Mouse (Mus musculus): ENCODE results near the gene Nfic. TPM values are rescaled to one million over a fixed set of nuclear protein-coding genes. Genes with fewer than 3 reads are reported as not detected.

The Nfic gene
- polyA plus RNA-seq, 1 experiment from 2014 or later = 92.0 TPM

GRCm38 (mm10) chr10:81486496-81486895 is 31.1 kb upstream of the Nfic start:
- H3K27me3 ChIP-seq (ENCODE audit: insufficient read depth, low read length) = peaks cover 11% of the 10 kb centered on the region
- no peak overlapping the region for H3K9ac ChIP-seq (replicated peaks; ENCODE audit: low read length)
- no peak overlapping the region for H3K27ac ChIP-seq (ENCODE audit: low read length)
- WGBS = 89% methylated on average over 10 of the region's 10 CpGs
- H3K36me3 ChIP-seq (ENCODE audit: insufficient read depth, low read length) = peaks cover 51% of the 10 kb centered on the region
- H3K4me1 ChIP-seq (ENCODE audit: insufficient read depth, low read length) = peaks cover 5% of the 10 kb centered on the region; the same call in 1 of the 2 replicates
- ATAC-seq (ENCODE audit: low FRiP score, low TSS enrichment) = no peak
- H3K9me3 ChIP-seq (ENCODE audit: low read length) = no peaks in the 10 kb centered on the region; the same call in 1 of the 2 replicates
- no peak overlapping the region for H3K4me3 ChIP-seq (ENCODE audit: low read length)
- H3K4me2 ChIP-seq (replicated peaks; ENCODE audit: low read depth, low read length) = no peak overlapping the region

DNA sequence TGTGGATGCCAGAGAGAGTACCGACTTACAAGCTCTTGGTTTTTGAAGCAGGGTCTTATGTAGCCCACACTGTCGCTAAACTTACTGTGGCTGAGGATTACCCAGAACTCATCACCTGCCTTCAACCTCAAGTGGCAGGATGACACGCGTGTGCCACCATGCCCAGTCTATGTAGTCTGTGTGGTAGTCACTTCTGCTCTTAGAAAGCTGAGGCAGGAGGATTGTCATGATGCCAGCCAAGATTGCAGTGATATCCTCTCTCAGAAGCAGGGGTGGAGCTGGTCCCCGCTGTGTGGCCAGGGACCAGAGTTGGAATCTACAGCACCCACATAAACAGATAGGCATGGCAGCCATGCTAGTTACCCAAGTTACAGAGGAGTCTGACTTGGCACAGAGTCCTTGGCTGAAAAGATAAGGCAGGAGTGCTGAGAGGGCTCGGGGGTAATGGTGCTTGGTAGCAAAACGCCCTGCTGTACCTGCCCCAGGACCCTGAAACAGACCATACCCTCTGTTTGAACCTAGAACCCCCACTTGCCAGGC is 30.1 kb upstream of the Nfic start:
- Histone ChIP-seq H3K4me2 (replicated peaks; ENCODE audit: low read depth, low read length) (no peak overlapping the region), H3K4me1 (ENCODE audit: insufficient read depth, low read length) (peaks cover 5% of the 10 kb centered on the region; the same call in 1 of the 2 replicates), H3K9ac (replicated peaks; ENCODE audit: low read length) (no peak overlapping the region), H3K27ac (ENCODE audit: low read length) (no peak overlapping the region), H3K4me3 (ENCODE audit: low read length) (no peak overlapping the region), H3K9me3 (ENCODE audit: low read length) (no peaks in the 10 kb centered on the region; the same call in 1 of the 2 replicates), H3K27me3 (ENCODE audit: insufficient read depth, low read length) (peaks cover 20% of the 10 kb centered on the region), H3K36me3 (ENCODE audit: insufficient read depth, low read length) (peaks cover 41% of the 10 kb centered on the region)
- 70% methylated on average over 7 of the region's 7 CpGs for WGBS
- no peak for ATAC-seq (ENCODE audit: low FRiP score, low TSS enrichment)

DNA sequence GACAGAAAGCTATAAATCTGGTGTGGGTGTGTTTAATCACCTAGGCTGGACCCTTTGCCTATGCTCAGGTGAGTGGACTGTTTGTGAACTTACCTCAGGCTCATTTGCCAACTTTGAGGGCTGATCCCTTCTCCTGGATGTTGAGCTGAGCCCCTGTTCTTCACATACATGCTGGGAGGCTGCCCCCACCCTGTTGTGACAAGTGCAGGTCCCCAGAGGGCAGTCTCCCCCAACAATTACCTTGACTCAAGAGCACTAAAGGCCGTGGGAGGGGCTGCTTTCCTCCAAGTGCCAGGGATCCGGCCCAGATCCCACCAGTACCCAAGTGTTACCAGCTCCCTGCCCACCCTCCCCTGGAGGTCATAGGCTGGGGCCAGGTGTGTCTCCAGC is 29.6 kb upstream of the Nfic start:
- Histone ChIP-seq H3K9me3 (ENCODE audit: low read length) (no peaks in the 10 kb centered on the region; the same call in 1 of the 2 replicates), H3K36me3 (ENCODE audit: insufficient read depth, low read length) (peaks cover 36% of the 10 kb centered on the region), H3K9ac (replicated peaks; ENCODE audit: low read length) (no peak overlapping the region), H3K4me2 (replicated peaks; ENCODE audit: low read depth, low read length) (no peak overlapping the region), H3K27me3 (ENCODE audit: insufficient read depth, low read length) (peaks cover 20% of the 10 kb centered on the region), H3K27ac (ENCODE audit: low read length) (no peak overlapping the region), H3K4me3 (ENCODE audit: low read length) (no peak overlapping the region), H3K4me1 (ENCODE audit: insufficient read depth, low read length) (peaks cover 5% of the 10 kb centered on the region; the same call in 1 of the 2 replicates)
- ATAC-seq (ENCODE audit: low FRiP score, low TSS enrichment) = no peak
- 15% methylated on average over 2 of the region's 2 CpGs for WGBS

DNA sequence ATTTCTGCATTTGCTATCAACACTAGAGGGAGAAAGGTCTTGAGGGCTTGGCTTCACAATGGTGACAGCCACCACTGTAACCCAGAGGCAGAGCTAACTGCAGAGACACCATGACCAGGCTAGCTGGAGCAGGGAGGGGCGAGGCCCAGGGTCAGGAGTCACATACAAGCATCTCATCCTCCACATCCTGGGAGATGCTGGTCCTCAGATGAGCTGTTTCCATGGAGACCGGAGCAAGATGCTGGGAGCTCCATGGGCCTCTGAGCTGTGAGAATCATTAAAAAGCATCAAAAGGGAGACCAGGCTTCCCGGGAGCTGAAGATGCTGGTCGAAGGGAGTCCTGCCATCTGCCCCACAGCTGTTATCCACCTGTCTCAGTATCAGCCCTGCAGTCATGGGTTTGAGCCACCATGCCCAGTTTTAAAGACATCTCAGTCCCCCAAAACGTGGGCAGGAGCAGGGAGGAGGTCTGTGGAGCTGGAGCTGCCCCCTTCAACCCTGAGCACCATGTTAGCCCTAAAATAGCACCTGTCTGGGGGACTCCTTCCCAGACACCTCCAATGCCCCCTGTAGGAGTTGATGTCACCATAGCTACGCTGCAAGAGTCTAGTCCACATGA is 29.1 kb upstream of the Nfic start:
- H3K27me3 ChIP-seq (ENCODE audit: insufficient read depth, low read length) = peaks cover 22% of the 10 kb centered on the region
- WGBS = 61% methylated on average over 6 of the region's 6 CpGs

GRCm38 (mm10) chr10:81483983-81484382 is 28.5 kb upstream of the Nfic start:
- WGBS = 15% methylated on average over 9 of the region's 9 CpGs
- no peak for ATAC-seq (ENCODE audit: low FRiP score, low TSS enrichment)
- no peak overlapping the region for H3K27ac ChIP-seq (ENCODE audit: low read length)
- H3K36me3 ChIP-seq (ENCODE audit: insufficient read depth, low read length) = peaks cover 27% of the 10 kb centered on the region
- H3K9me3 ChIP-seq (ENCODE audit: low read length) = no peaks in the 10 kb centered on the region; the same call in 1 of the 2 replicates
- H3K27me3 ChIP-seq (ENCODE audit: insufficient read depth, low read length) = peaks cover 22% of the 10 kb centered on the region
- no peak overlapping the region for H3K9ac ChIP-seq (replicated peaks; ENCODE audit: low read length)
- peaks cover 5% of the 10 kb centered on the region; the same call in 1 of the 2 replicates for H3K4me1 ChIP-seq (ENCODE audit: insufficient read depth, low read length)
- H3K4me3 ChIP-seq (ENCODE audit: low read length) = no peak overlapping the region
- no peak overlapping the region for H3K4me2 ChIP-seq (replicated peaks; ENCODE audit: low read depth, low read length)

More for the DNA sequence above, 29.1 kb upstream of the Nfic start:
- Histone ChIP-seq H3K4me2 (replicated peaks; ENCODE audit: low read depth, low read length) (no peak overlapping the region), H3K4me3 (ENCODE audit: low read length) (no peak overlapping the region), H3K36me3 (ENCODE audit: insufficient read depth, low read length) (peaks cover 31% of the 10 kb centered on the region), H3K27ac (ENCODE audit: low read length) (no peak overlapping the region), H3K9me3 (ENCODE audit: low read length) (no peaks in the 10 kb centered on the region; the same call in 1 of the 2 replicates), H3K4me1 (ENCODE audit: insufficient read depth, low read length) (peaks cover 5% of the 10 kb centered on the region; the same call in 1 of the 2 replicates), H3K9ac (replicated peaks; ENCODE audit: low read length) (no peak overlapping the region)
- ATAC-seq (ENCODE audit: low FRiP score, low TSS enrichment) = no peak

- Histone ChIP-seq H3K4me2 (replicated peaks; ENCODE audit: low read depth, low read length) (peak within 1 kb of the TSS; percentile 79), H3K9ac (replicated peaks; ENCODE audit: low read length) (peak within 1 kb of the TSS; percentile 58), H3K36me3 (ENCODE audit: insufficient read depth, low read length) (peaks cover 13% of the 10 kb centered on the region), H3K27ac (ENCODE audit: low read length) (no peak within 1 kb of the TSS), H3K4me3 (ENCODE audit: low read length) (peak within 1 kb of the TSS; percentile 49), H3K9me3 (ENCODE audit: low read length) (no peaks in the 10 kb centered on the region; the same call in 1 of the 2 replicates), H3K4me1 (ENCODE audit: insufficient read depth, low read length) (peaks cover 5% of the 10 kb centered on the region; the same call in 1 of the 2 replicates), H3K27me3 (ENCODE audit: insufficient read depth, low read length) (peaks cover 22% of the 10 kb centered on the region)
- under 1% methylated on average over 35 of the region's 36 CpGs for WGBS
- peak; percentile 44; the same call in 1 of the 2 replicates for ATAC-seq (ENCODE audit: low FRiP score, low TSS enrichment)
These were observed 27.1 kb upstream of the Nfic start, which contains the start of gene Celf5 for GRCm38 (mm10) chr10:81482533-81482889. TSS of gene Celf5 (minus strand) at chr10:81482709.

GRCm38 (mm10) chr10:81481605-81482532 is 26.4 kb upstream of the Nfic start:
- WGBS = under 1% methylated on average over 33 of the region's 35 CpGs
- Histone ChIP-seq H3K9ac (replicated peaks; ENCODE audit: low read length) (peak overlapping the region; percentile 58), H3K4me3 (ENCODE audit: low read length) (peak overlapping the region; percentile 49), H3K4me1 (ENCODE audit: insufficient read depth, low read length) (peaks cover 5% of the 10 kb centered on the region; the same call in 1 of the 2 replicates), H3K4me2 (replicated peaks; ENCODE audit: low read depth, low read length) (peak overlapping the region; percentile 79), H3K27me3 (ENCODE audit: insufficient read depth, low read length) (peaks cover 26% of the 10 kb centered on the region), H3K27ac (ENCODE audit: low read length) (no peak overlapping the region), H3K9me3 (ENCODE audit: low read length) (no peaks in the 10 kb centered on the region; the same call in 1 of the 2 replicates), H3K36me3 (ENCODE audit: insufficient read depth, low read length) (peaks cover 6% of the 10 kb centered on the region; the same call in 1 of the 2 replicates)
- 0 out of 2 replicates have a peak, but pooled peaks have one; percentile 2 for ATAC-seq (ENCODE audit: low FRiP score, low TSS enrichment)

GRCm38 (mm10) chr10:81474461-81474860 is 19.0 kb upstream of the Nfic start:
- H3K4me2 ChIP-seq (replicated peaks; ENCODE audit: low read depth, low read length) = no peak overlapping the region
- no peaks in the 10 kb centered on the region for H3K9me3 ChIP-seq (ENCODE audit: low read length)
- no peak overlapping the region for H3K27ac ChIP-seq (ENCODE audit: low read length)
- H3K27me3 ChIP-seq (ENCODE audit: insufficient read depth, low read length) = peaks cover 55% of the 10 kb centered on the region
- no peaks in the 10 kb centered on the region for H3K36me3 ChIP-seq (ENCODE audit: insufficient read depth, low read length)
- H3K4me1 ChIP-seq (ENCODE audit: insufficient read depth, low read length) = 0 out of 2 replicates have a peak, but pooled peaks cover 3% of the 10 kb centered on the region
- H3K4me3 ChIP-seq (ENCODE audit: low read length) = no peak overlapping the region
- WGBS = 76% methylated on average over 10 of the region's 10 CpGs
- no peak overlapping the region for H3K9ac ChIP-seq (replicated peaks; ENCODE audit: low read length)
- no peak for ATAC-seq (ENCODE audit: low FRiP score, low TSS enrichment)

- H3K4me3 ChIP-seq (ENCODE audit: low read length) = no peak overlapping the region
- H3K4me2 ChIP-seq (replicated peaks; ENCODE audit: low read depth, low read length) = no peak overlapping the region
- H3K27ac ChIP-seq (ENCODE audit: low read length) = no peak overlapping the region
- no peak overlapping the region for H3K9ac ChIP-seq (replicated peaks; ENCODE audit: low read length)
- 0 out of 2 replicates have a peak, but pooled peaks cover 3% of the 10 kb centered on the region for H3K4me1 ChIP-seq (ENCODE audit: insufficient read depth, low read length)
- peaks cover 55% of the 10 kb centered on the region for H3K27me3 ChIP-seq (ENCODE audit: insufficient read depth, low read length)
- 3% methylated on average over 22 of the region's 22 CpGs for WGBS
- no peak for ATAC-seq (ENCODE audit: low FRiP score, low TSS enrichment)
- no peaks in the 10 kb centered on the region for H3K9me3 ChIP-seq (ENCODE audit: low read length)
- H3K36me3 ChIP-seq (ENCODE audit: insufficient read depth, low read length) = no peaks in the 10 kb centered on the region
These were observed 17.6 kb upstream of the Nfic start for GRCm38 (mm10) chr10:81473003-81473451.
